Mouse (Mus musculus) thymus, postnatal 0 days (tissue): ENCODE data around the gene Olfr1434. TPM values are rescaled to one million over a fixed set of nuclear protein-coding genes. Genes with fewer than 3 reads are reported as not detected.
"Not testable (repeated sequence)": the region's sequence is repeated elsewhere in the genome, so short reads cannot be mapped to it uniquely, and the experiment has no call there.

Experiments
- DNase-seq: peaks from one replicate; pipeline ENCODE4 v3.0.0-alpha.2; 2015; ENCODE audit warnings: low spot score
- polyA plus RNA-seq: library from polyadenylated mRNA; unstranded; fragments of >200 nt; fragmentation: Nextera tagmentation; extraction: Ambion mirVana; gene quantifications from 2 replicates; pipeline ENCODE4 v1.2.1, GENCODE M21; 2015

Olfr1434 gene
- polyA plus RNA-seq = not detected in 2 replicates

- no peak for DNase-seq
These were observed at the start of gene Olfr1434 for GRCm38 (mm10) chr19:12279554-12279953. Gene Olfr1434, plus strand, starts transcription at chr19:12279854.

DNA sequence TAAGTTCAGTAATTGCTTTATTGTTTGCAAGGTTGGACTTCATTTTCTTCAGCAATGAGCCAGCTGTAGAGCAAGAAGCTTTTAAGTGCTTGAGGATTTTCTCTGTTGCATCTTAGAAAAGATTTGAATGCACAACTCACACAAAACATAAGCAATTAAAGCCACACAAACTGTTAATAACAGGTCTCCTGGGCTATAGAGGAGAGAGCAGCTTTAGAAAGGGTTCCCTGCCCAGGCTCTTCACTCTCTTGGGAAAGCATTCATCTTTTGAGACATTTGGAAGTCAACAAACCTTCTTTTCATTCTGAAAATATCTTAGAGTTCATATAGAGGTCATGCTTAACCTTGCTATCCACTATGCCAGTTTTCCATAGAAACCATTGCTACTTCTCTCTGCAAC lies 47.2 kb upstream of the Olfr1434 start, which contains the start of gene Olfr1432:
Olfr1432 (minus strand) TSS at position 101 of the 400 bp plus-strand sequence.
- not testable (repeated sequence) for DNase-seq

- no peak for DNase-seq
These were observed 38.1 kb upstream of the Olfr1434 start, which contains the start of gene Olfr262 for GRCm38 (mm10) chr19:12241559-12241958. Gene Olfr262, minus strand, starts transcription at chr19:12241659.

- DNase-seq = no peak
These were observed 18.9 kb upstream of the Olfr1434 start, which contains the start of gene Olfr235 for GRCm38 (mm10) chr19:12260732-12261131. Gene Olfr235, plus strand, starts transcription at chr19:12261032.

DNA sequence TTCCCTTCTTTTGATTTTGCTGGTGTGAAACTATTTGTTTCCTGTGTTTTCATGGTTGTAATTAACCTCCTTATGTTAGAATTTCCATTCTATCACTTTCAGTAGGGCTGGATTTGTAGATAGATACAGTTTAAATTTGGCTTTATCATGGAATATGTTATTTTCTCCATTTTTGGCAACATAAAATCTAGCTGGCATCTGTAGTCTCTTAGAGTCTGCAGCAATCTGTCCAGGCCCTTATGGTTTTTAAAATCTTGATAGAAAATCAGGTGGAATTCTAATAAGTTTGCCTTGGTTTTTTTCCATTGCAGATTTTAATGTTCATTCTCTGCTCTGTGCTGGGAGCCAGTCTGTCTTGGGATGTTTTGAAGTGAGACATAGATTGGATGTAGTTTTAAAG lies 13.3 kb downstream of the Olfr1434 start:
- no peak for DNase-seq

GRCm38 (mm10) chr19:12299030-12299429 lies 19.4 kb downstream of the Olfr1434 start, which contains the start of gene Olfr1436:
Gene Olfr1436, minus strand, starts transcription at chr19:12299130.
- DNase-seq = not testable (repeated sequence)

GRCm38 (mm10) chr19:12325001-12325400 lies 45.3 kb downstream of the Olfr1434 start, which contains the start of gene Olfr1437:
Gene Olfr1437, minus strand, starts transcription at chr19:12325101.
- no peak for DNase-seq

Other genes starting within 250 kb of the Olfr1434 start
- not detected in 2 replicates for gene Olfr1423, start 238.5 kb upstream of the Olfr1434 start, polyA plus RNA-seq
- gene Olfr1424, start 217.2 kb upstream of the Olfr1434 start, polyA plus RNA-seq = not detected in 2 replicates
- gene Olfr1425, start 202.1 kb upstream of the Olfr1434 start, polyA plus RNA-seq = not detected in 2 replicates
- not detected in 2 replicates for gene Olfr1426, start 187.8 kb upstream of the Olfr1434 start, polyA plus RNA-seq
- gene Olfr1427, start 176.5 kb upstream of the Olfr1434 start, polyA plus RNA-seq = not detected in 2 replicates
- not detected in 2 replicates for gene Olfr1428, start 164.0 kb upstream of the Olfr1434 start, polyA plus RNA-seq
- gene Olfr76, start 156.7 kb upstream of the Olfr1434 start, polyA plus RNA-seq = not detected in 2 replicates
- gene Olfr1555-ps1, start 109.7 kb upstream of the Olfr1434 start, polyA plus RNA-seq = not detected in 2 replicates
- gene Olfr1431, start 79.2 kb upstream of the Olfr1434 start, polyA plus RNA-seq = not detected in 2 replicates
- gene Olfr1432, start 47.3 kb upstream of the Olfr1434 start, polyA plus RNA-seq = not detected in 2 replicates
- not detected in 2 replicates for gene Olfr262, start 38.2 kb upstream of the Olfr1434 start, polyA plus RNA-seq
- gene Olfr235, start 18.8 kb upstream of the Olfr1434 start, polyA plus RNA-seq = not detected in 2 replicates
- not detected in 2 replicates for gene Olfr1436, start 19.3 kb downstream of the Olfr1434 start, polyA plus RNA-seq
- not detected in 2 replicates for gene Olfr1437, start 45.2 kb downstream of the Olfr1434 start, polyA plus RNA-seq
- not detected in 2 replicates for gene Olfr1438-ps1, start 56.1 kb downstream of the Olfr1434 start, polyA plus RNA-seq
- not detected in 2 replicates for gene Olfr1440, start 107.4 kb downstream of the Olfr1434 start, polyA plus RNA-seq
- not detected in 2 replicates for gene Olfr1441, start 137.6 kb downstream of the Olfr1434 start, polyA plus RNA-seq
- not detected in 2 replicates for gene Pfpl, start 148.1 kb downstream of the Olfr1434 start, polyA plus RNA-seq
- 2.6 and 2.9 TPM in 2 replicates for gene Mpeg1, start 180.9 kb downstream of the Olfr1434 start, polyA plus RNA-seq
- gene Dtx4, start 221.6 kb downstream of the Olfr1434 start, polyA plus RNA-seq = 3.4 and 4.3 TPM in 2 replicates